Mouse (Mus musculus) megakaryocyte, embryonic 14.5 days (primary cell): ENCODE results near the gene Tapbp. TPM values are rescaled to one million over a fixed set of nuclear protein-coding genes. Genes with fewer than 3 reads are reported as not detected.
"Not testable (repeated sequence)": the region's sequence is repeated elsewhere in the genome, so short reads cannot be mapped to it uniquely, and the experiment has no call there.

Experiments
- H3K27me3 ChIP-seq: replicated peaks from 2 replicates; pipeline ENCODE3; 2012; ENCODE audit warnings: inconsistent platforms
- H3K36me3 ChIP-seq: replicated peaks from 2 replicates; pipeline ENCODE3; 2012; ENCODE audit warnings: low read length, inconsistent platforms, mixed read lengths
- H3K4me1 ChIP-seq: 2 replicates; pipeline ENCODE4 v1.6.1; 2012; ENCODE audit warnings: inconsistent platforms
- H3K4me3 ChIP-seq: replicated peaks from 2 replicates; pipeline ENCODE3; 2012; ENCODE audit warnings: moderate library complexity, mild to moderate bottlenecking, inconsistent platforms
- H3K9me3 ChIP-seq: 2 replicates; pipeline ENCODE4 v1.6.1; 2012; ENCODE audit warnings: inconsistent platforms
- FLI1 ChIP-seq: IDR thresholded peaks from 2 replicates; pipeline ENCODE4 v1.6.1; 2012; ENCODE audit warnings: low read length, inconsistent platforms, mixed read lengths
- GATA1 ChIP-seq: IDR thresholded peaks from 3 replicates; pipeline ENCODE4 v1.6.1; 2012; ENCODE audit warnings: mixed read lengths, low read length, inconsistent platforms, borderline replicate concordance
- polyA plus RNA-seq: library from polyadenylated mRNA; stranded (reverse); fragments of >175 nt; gene quantifications from 2 replicates; pipeline ENCODE4 v1.2.3, GENCODE M21; 2012; ENCODE audit warnings: low replicate concordance; ENCODE audit not compliant: insufficient read depth

The Tapbp gene
- 362 and 606 TPM in 2 replicates for polyA plus RNA-seq

DNA sequence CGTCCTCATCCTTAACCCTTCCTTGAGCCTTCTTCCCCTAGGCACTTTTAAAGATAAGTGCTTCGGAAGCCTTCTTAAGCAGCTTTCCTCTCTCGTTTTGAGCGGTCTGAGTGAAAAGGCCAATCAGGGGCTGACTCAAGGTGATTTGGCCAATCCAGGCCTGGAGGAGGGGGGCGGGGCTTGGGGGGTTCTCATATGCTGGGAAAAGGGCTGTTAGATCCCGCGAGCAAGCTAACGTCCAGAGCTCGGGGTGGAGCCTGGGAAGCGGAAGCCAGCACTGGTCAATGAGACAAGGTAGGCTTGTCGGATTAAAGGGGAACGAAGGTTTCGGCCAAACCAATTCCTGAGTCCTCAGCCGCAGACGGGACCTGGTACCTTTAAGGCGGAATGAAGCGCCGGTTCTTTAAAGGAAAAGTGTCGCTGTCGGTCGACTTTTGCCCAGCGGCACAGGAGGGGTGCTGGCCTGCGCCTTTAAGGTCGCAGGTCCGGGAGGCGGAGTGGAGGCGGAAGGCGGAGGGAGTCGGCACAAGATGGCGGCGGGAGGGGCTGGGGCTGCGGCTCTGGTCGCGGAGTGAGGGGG is at the start of gene Tapbp, which contains the start of gene Zbtb22:
Gene Tapbp (plus strand): TSS at position 229 of the 580 bp plus-strand sequence.
Gene Zbtb22 (plus strand): TSS at position 234 of the 580 bp plus-strand sequence.
- 0 out of 2 replicates have a peak, but pooled peaks cover 5% of the 10 kb centered on the region for H3K9me3 ChIP-seq
- H3K36me3 ChIP-seq, result peaks cover 65% of the 10 kb centered on the region
- TF ChIP-seq FLI1, result no peak
- TF ChIP-seq GATA1, result no peak
- H3K4me1 ChIP-seq, result peaks cover 77% of the 10 kb centered on the region
- H3K4me3 ChIP-seq, result peak within 1 kb of the TSS; percentile 93
- H3K27me3 ChIP-seq, result no peaks in the 10 kb centered on the region

DNA sequence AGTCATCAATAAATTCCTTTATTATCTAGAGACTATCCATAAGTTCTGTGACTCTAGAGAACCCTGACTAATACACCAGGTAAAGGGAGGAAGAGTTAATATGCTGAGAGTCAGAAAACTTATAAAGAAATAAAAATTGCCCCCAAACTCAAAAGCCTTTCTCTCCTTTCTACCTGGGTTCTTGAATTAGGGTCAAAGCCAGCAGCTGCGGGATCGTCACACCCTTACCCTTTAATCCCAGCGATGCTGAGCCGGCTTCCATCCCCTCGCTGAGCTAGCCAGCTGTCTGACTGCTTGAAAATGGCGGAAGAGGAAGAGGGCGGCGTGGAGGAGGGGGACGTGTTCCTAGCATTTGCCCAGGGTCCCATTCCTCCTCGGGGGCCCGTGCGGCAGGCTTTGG is 42.2 kb upstream of the Tapbp start, which contains the start of gene Gm7029:
Gene Gm7029 (plus strand): TSS at position 301 of the 400 bp plus-strand sequence.
- H3K4me1 ChIP-seq, H3K9me3 ChIP-seq, H3K27me3 ChIP-seq: not testable (repeated sequence)
- peak within 1 kb of the TSS; percentile 78 for H3K4me3 ChIP-seq
- peaks cover 17% of the 10 kb centered on the region for H3K36me3 ChIP-seq

DNA sequence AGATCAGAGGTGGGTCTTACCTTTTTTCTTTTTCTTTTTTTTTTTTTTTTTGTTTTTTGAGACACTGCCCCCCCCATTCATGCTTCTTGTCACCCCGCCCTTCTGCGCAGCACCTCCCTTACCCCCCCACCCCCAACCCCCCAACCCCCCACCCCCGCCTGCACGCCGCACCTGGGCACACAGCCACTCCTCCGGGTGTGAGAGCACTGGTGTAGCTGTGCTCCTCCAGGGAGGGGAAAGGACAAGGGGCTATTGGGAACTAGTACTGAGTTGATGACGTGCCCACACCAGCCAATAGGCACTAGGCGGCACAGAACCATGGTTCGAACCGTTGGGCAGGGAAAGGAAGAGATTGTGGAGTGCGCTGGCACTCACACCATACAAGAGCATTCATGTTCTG is 41.3 kb upstream of the Tapbp start:
- peaks cover 20% of the 10 kb centered on the region for H3K36me3 ChIP-seq
- peak overlapping the region; percentile 78 for H3K4me3 ChIP-seq
- TF ChIP-seq FLI1 (no peak), GATA1 (no peak)
- no peaks in the 10 kb centered on the region for H3K9me3 ChIP-seq
- no peaks in the 10 kb centered on the region for H3K27me3 ChIP-seq
- peaks cover 3% of the 10 kb centered on the region; the same call in 1 of the 2 replicates for H3K4me1 ChIP-seq

DNA sequence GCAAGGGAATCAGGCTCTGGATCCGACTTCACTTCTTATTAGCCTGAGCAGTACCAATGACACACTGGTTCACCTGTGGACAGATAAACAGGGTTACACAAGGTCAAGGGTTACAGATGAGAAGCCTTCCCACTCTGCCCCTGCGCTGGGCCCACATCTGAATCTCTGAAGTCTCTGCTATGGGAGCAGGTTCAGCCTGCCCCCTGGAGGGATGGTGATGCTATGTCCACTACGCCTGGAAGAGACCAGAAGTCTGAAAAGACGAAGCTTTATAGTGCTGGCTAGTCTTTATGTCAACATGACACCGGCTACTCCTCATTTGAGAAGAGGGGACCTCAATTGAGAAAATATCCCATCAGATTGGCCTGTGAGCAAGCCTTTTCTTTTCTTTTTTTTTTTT is 39.9 kb upstream of the Tapbp start:
- not testable (repeated sequence) for H3K4me1 ChIP-seq, H3K27me3 ChIP-seq, H3K9me3 ChIP-seq, H3K4me3 ChIP-seq
- peaks cover 25% of the 10 kb centered on the region for H3K36me3 ChIP-seq

DNA sequence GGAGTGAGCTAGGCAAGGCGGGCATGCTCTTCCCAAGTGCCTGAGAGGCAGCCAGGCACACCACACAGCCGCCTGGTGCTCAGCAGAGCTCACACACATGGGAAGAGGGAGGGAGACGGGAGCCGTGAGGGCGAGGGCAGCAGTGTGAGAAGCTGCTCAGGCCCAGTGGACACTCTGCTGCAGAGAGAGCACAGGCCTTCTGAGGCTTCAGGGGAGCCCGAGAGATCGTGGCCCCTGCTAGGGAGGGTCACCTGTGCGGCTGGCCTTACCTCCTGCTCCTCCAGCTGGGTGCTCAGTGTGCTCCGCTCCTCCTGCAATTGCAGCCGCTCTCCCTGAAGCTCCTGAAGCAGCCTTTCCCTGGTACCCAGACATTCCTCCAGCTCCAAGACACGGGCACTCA is 31.4 kb upstream of the Tapbp start:
- not testable (repeated sequence) for H3K4me3 ChIP-seq, H3K27me3 ChIP-seq, H3K9me3 ChIP-seq
- peaks cover 35% of the 10 kb centered on the region for H3K36me3 ChIP-seq
- H3K4me1 ChIP-seq, result peaks cover 18% of the 10 kb centered on the region

DNA sequence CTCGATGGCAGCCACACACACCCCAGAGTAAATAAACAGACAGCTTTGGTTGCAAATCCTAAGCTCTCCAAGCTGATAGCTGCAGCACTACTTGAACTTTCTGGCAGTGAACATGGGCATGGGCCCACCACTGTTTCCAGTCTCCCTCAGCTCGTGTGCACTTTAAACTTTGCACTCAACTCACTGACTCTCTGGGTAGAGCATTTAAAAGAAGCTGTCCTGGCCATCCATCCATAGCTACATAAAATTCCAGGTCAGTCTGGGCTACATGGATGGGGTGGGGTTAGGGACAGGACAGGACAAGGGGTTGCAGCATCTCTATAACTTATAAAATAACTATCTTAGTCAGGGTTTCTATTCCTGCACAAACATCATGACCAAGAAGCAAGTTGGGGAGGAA is 27.9 kb upstream of the Tapbp start:
- not testable (repeated sequence) for H3K9me3 ChIP-seq, H3K27me3 ChIP-seq, H3K4me3 ChIP-seq
- peaks cover 16% of the 10 kb centered on the region for H3K36me3 ChIP-seq
- H3K4me1 ChIP-seq, result peaks cover 18% of the 10 kb centered on the region

DNA sequence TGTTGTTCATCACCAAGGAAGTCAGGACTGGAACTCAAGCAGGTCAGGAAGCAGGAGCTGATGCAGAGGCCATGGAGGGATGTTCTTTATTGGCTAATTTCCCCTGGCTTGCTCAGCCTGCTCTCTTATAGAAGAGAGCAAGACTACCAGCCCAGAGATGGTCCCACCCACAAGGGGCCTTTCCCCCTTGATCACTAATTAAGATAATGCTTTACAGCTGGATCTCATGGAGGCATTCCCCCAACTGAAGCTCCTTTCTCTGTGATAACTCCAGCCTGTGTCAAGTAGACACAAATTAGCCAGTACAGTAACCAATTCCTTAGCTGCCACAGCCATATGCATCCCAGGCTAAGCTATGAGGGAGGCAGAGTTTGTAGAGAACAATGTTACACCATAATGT is 27.5 kb upstream of the Tapbp start:
- H3K27me3 ChIP-seq, H3K9me3 ChIP-seq, H3K4me3 ChIP-seq: not testable (repeated sequence)
- Histone ChIP-seq H3K4me1 (peaks cover 18% of the 10 kb centered on the region), H3K36me3 (peaks cover 14% of the 10 kb centered on the region)

DNA sequence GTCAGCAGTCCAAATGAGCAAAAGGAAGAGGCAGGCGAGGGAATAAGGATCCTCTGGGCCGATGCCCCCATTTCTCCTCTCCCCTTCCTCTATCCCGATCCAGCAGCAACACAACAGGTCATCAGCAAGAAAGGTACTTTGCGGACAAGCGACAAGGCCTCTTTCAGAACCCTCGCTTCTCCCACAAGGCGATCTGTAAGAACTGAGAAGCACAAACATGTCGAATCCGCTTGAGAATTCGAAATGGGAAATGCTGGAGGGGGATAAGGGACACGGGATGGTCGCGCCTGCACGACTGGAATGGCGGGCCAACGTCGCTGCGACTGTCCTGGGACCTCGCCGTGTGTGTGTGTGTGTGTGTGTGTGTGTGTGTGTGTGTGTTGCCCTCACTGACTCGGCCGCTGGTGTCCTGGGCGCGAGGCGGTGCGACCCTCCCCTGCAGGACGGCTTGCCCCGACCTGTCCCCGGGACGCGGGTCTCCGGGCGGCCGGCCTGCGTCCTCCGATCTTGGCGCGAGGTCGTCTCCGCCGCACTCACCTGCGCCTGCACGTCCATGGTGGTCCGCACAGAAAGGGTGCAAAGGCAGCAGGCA is 25.7 kb upstream of the Tapbp start:
- peaks cover 11% of the 10 kb centered on the region for H3K36me3 ChIP-seq

DNA sequence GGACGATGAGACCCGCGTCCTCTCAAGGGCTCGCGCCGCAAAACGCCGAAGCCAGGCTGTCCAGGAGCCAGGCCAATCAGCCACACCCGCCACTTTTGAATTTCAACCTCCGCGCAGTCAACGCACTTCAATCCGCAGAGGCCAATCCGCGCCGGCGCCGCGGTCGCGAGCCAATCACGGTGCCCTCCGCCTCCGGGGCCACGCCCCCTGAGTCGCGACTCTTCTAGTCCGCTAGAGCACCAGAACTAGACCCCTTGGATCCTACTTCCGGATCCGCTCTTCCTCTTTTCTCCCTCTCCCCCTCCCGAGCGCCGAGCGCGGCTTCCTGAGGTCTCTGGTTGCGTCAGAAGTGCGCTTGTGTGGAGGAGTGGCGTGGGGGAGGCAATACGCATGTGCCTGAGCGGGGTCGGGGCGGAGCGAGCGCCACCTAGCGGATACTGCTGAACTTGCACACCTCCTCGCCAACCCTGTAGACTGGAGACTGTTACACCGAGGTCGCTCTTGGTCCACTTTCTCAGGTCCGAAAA is 25.1 kb upstream of the Tapbp start, which contains the start of gene Kifc1:
Gene Kifc1 (minus strand): TSS at position 129 of the 527 bp plus-strand sequence.
- no peaks in the 10 kb centered on the region for H3K9me3 ChIP-seq
- H3K4me3 ChIP-seq, result peak within 1 kb of the TSS; percentile 96
- TF ChIP-seq FLI1 (peak; percentile 75), GATA1 (no peak)
- no peaks in the 10 kb centered on the region for H3K27me3 ChIP-seq
- peaks cover 18% of the 10 kb centered on the region for H3K4me1 ChIP-seq
- H3K36me3 ChIP-seq, result peaks cover 10% of the 10 kb centered on the region

More for the DNA sequence above, 25.7 kb upstream of the Tapbp start:
- H3K4me1 ChIP-seq, result peaks cover 18% of the 10 kb centered on the region
- H3K27me3 ChIP-seq, H3K9me3 ChIP-seq: not testable (repeated sequence)
- peak overlapping the region; percentile 96 for H3K4me3 ChIP-seq

DNA sequence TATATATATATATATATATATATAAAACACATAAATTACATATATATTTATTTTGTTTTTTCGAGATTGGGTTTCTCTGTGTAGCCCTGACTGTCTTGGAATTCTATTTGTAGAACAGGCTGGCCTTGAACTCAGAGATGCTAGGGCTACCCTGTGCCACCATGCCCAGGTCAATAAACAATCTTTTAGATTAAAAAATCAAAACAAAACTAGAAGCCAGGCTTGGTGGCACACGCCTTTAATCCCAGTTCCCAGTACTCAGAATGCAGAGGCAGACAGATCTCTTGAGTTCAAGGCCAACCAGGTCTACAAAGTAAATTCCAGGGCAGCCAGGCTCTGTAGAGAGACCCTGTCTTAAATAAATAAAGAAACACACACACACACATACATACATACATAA is 24.3 kb upstream of the Tapbp start:
- TF ChIP-seq FLI1 (no peak), GATA1 (no peak)

DNA sequence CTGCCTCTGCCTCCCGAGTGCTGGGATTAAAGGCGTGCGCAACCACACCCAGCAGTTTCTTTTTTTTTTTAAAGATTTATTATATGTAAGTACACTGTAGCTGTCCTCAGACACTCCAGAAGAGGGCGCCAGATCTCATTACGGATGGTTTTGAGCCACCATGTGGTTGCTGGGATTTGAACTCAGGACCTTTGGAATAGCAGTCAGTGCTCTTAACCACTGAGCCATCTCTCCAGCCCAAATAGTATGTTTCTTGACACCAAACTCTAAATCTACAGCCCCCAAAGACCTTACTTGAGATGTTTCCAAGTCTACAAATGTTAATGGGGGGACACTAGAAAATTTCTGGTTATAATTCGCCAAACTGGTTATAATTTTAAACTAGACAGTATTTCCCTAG is 23.8 kb upstream of the Tapbp start:
- not testable (repeated sequence) for H3K36me3 ChIP-seq, H3K9me3 ChIP-seq, H3K4me3 ChIP-seq, H3K27me3 ChIP-seq
- H3K4me1 ChIP-seq, result peaks cover 18% of the 10 kb centered on the region

More for the DNA sequence above, 24.3 kb upstream of the Tapbp start:
- Histone ChIP-seq H3K4me1 (peaks cover 18% of the 10 kb centered on the region), H3K36me3 (peaks cover 3% of the 10 kb centered on the region), H3K9me3 (no peaks in the 10 kb centered on the region), H3K27me3 (no peaks in the 10 kb centered on the region), H3K4me3 (no peak overlapping the region)
